Mouse (Mus musculus): ENCODE measurements around the gene Carns1. TPM values are rescaled to one million over a fixed set of nuclear protein-coding genes. Genes with fewer than 3 reads are reported as not detected.

The Carns1 gene
- polyA plus RNA-seq, 1 experiment from 2014 or later, result 2.5 TPM

GRCm38 (mm10) chr19:4147782-4148490 lies 27.3 kb downstream of the Carns1 start:
- Histone ChIP-seq H3K4me3 (peak overlapping the region; percentile 97), H3K9ac (peak overlapping the region; percentile 97; the same call in 1 of the 2 replicates), H3K9me3 (replicated peaks) (0 out of 2 replicates have a peak, but pooled peaks cover 5% of the 10 kb centered on the region), H3K27ac (ENCODE audit: poor library complexity, severe bottlenecking) (no peak overlapping the region), H3K4me2 (peak overlapping the region; percentile 88), H3K27me3 (replicated peaks) (no peaks in the 10 kb centered on the region), H3K4me1 (replicated peaks) (peaks cover 39% of the 10 kb centered on the region), H3K36me3 (peaks cover 31% of the 10 kb centered on the region)
- ATAC-seq (ENCODE audit: insufficient number of reproducible peaks, low FRiP score), result no peak
- 38% methylated on average over 9 of the region's 9 CpGs for WGBS

GRCm38 (mm10) chr19:4147022-4147405 lies 28.3 kb downstream of the Carns1 start:
- H3K9ac ChIP-seq, result no peak overlapping the region
- 0 out of 2 replicates have a peak, but pooled peaks cover 5% of the 10 kb centered on the region for H3K9me3 ChIP-seq (replicated peaks)
- H3K36me3 ChIP-seq, result peaks cover 23% of the 10 kb centered on the region
- no peak for ATAC-seq (ENCODE audit: insufficient number of reproducible peaks, low FRiP score)
- H3K4me3 ChIP-seq, result no peak overlapping the region
- no peaks in the 10 kb centered on the region for H3K27me3 ChIP-seq (replicated peaks)
- H3K27ac ChIP-seq (ENCODE audit: poor library complexity, severe bottlenecking), result no peak overlapping the region
- 56% methylated on average over 3 of the region's 3 CpGs for WGBS
- H3K4me1 ChIP-seq (replicated peaks), result peaks cover 33% of the 10 kb centered on the region
- no peak overlapping the region for H3K4me2 ChIP-seq

GRCm38 (mm10) chr19:4146366-4147021 lies 28.8 kb downstream of the Carns1 start:
- no peak overlapping the region for H3K4me3 ChIP-seq
- H3K9me3 ChIP-seq (replicated peaks), result 0 out of 2 replicates have a peak, but pooled peaks cover 5% of the 10 kb centered on the region
- H3K4me1 ChIP-seq (replicated peaks), result peaks cover 28% of the 10 kb centered on the region
- ATAC-seq (ENCODE audit: insufficient number of reproducible peaks, low FRiP score), result no peak
- no peak overlapping the region for H3K27ac ChIP-seq (ENCODE audit: poor library complexity, severe bottlenecking)
- H3K4me2 ChIP-seq, result no peak overlapping the region
- 57% methylated on average over 12 of the region's 12 CpGs for WGBS
- H3K9ac ChIP-seq, result no peak overlapping the region
- H3K36me3 ChIP-seq, result peaks cover 18% of the 10 kb centered on the region
- H3K27me3 ChIP-seq (replicated peaks), result no peaks in the 10 kb centered on the region

GRCm38 (mm10) chr19:4145936-4146335 lies 29.3 kb downstream of the Carns1 start:
- WGBS, result 84% methylated on average over 5 of the region's 5 CpGs
- H3K27ac ChIP-seq (ENCODE audit: poor library complexity, severe bottlenecking), result no peak overlapping the region
- peaks cover 23% of the 10 kb centered on the region for H3K4me1 ChIP-seq (replicated peaks)
- H3K4me3 ChIP-seq, result no peak overlapping the region
- no peak overlapping the region for H3K9ac ChIP-seq
- H3K27me3 ChIP-seq (replicated peaks), result no peaks in the 10 kb centered on the region
- no peak overlapping the region for H3K4me2 ChIP-seq
- no peak for ATAC-seq (ENCODE audit: insufficient number of reproducible peaks, low FRiP score)
- H3K36me3 ChIP-seq, result peaks cover 12% of the 10 kb centered on the region
- H3K9me3 ChIP-seq (replicated peaks), result 0 out of 2 replicates have a peak, but pooled peaks cover 5% of the 10 kb centered on the region

- Histone ChIP-seq H3K9me3 (replicated peaks) (0 out of 2 replicates have a peak, but pooled peaks cover 5% of the 10 kb centered on the region), H3K4me3 (no peak overlapping the region), H3K27ac (ENCODE audit: poor library complexity, severe bottlenecking) (no peak overlapping the region), H3K4me1 (replicated peaks) (peaks cover 14% of the 10 kb centered on the region), H3K36me3 (peaks cover 1% of the 10 kb centered on the region; the same call in 1 of the 2 replicates), H3K27me3 (replicated peaks) (no peaks in the 10 kb centered on the region), H3K4me2 (no peak overlapping the region), H3K9ac (no peak overlapping the region)
- WGBS, result 77% methylated on average over 16 of the region's 16 CpGs
- ATAC-seq (ENCODE audit: insufficient number of reproducible peaks, low FRiP score), result no peak
These were observed 30.5 kb downstream of the Carns1 start for GRCm38 (mm10) chr19:4144550-4145498.

GRCm38 (mm10) chr19:4143759-4144268 lies 31.5 kb downstream of the Carns1 start, which contains the start of gene Cabp4:
TSS of gene Cabp4 (minus strand) at chr19:4144033.
- no peak within 1 kb of the TSS for H3K27ac ChIP-seq (ENCODE audit: poor library complexity, severe bottlenecking)
- ATAC-seq (ENCODE audit: insufficient number of reproducible peaks, low FRiP score), result no peak

GRCm38 (mm10) chr19:4142416-4143173 lies 32.7 kb downstream of the Carns1 start:
- no peaks in the 10 kb centered on the region for H3K36me3 ChIP-seq
- peak; percentile 30; the same call in 1 of the 2 replicates for ATAC-seq (ENCODE audit: insufficient number of reproducible peaks, low FRiP score)
- H3K9ac ChIP-seq, result no peak overlapping the region
- WGBS, result 86% methylated on average over 18 of the region's 18 CpGs
- H3K27me3 ChIP-seq (replicated peaks), result peaks cover 3% of the 10 kb centered on the region; the same call in 1 of the 2 replicates
- no peak overlapping the region for H3K4me2 ChIP-seq
- H3K4me3 ChIP-seq, result no peak overlapping the region
- H3K27ac ChIP-seq (ENCODE audit: poor library complexity, severe bottlenecking), result no peak overlapping the region
- H3K4me1 ChIP-seq (replicated peaks), result no peaks in the 10 kb centered on the region
- 0 out of 2 replicates have a peak, but pooled peaks cover 5% of the 10 kb centered on the region for H3K9me3 ChIP-seq (replicated peaks)

More at GRCm38 (mm10) chr19:4143759-4144268, 31.5 kb downstream of the Carns1 start, which contains the start of gene Cabp4:
- Histone ChIP-seq H3K9me3 (replicated peaks) (0 out of 2 replicates have a peak, but pooled peaks cover 5% of the 10 kb centered on the region), H3K9ac (no peak within 1 kb of the TSS), H3K4me1 (replicated peaks) (peaks cover 5% of the 10 kb centered on the region), H3K36me3 (no peaks in the 10 kb centered on the region), H3K4me3 (no peak within 1 kb of the TSS), H3K4me2 (no peak within 1 kb of the TSS), H3K27me3 (replicated peaks) (no peaks in the 10 kb centered on the region)
- WGBS, result 72% methylated on average over 7 of the region's 7 CpGs

- Histone ChIP-seq H3K4me1 (replicated peaks) (no peaks in the 10 kb centered on the region), H3K4me3 (no peak overlapping the region), H3K36me3 (no peaks in the 10 kb centered on the region), H3K9me3 (replicated peaks) (no peaks in the 10 kb centered on the region), H3K27ac (ENCODE audit: poor library complexity, severe bottlenecking) (no peak overlapping the region), H3K9ac (no peak overlapping the region), H3K27me3 (replicated peaks) (peaks cover 8% of the 10 kb centered on the region), H3K4me2 (no peak overlapping the region)
- ATAC-seq (ENCODE audit: insufficient number of reproducible peaks, low FRiP score), result no peak
- 82% methylated on average over 6 of the region's 6 CpGs for WGBS
These were observed 35.1 kb downstream of the Carns1 start for GRCm38 (mm10) chr19:4140147-4140546.

- Histone ChIP-seq H3K9ac (0 out of 2 replicates have a peak within 1 kb of the TSS, but pooled peaks have one; percentile 18), H3K4me3 (no peak within 1 kb of the TSS)
These were observed 35.8 kb downstream of the Carns1 start, which contains the start of gene Gpr152 for GRCm38 (mm10) chr19:4139446-4139845. TSS of gene Gpr152 (plus strand) at chr19:4139787.

GRCm38 (mm10) chr19:4137913-4138312 lies 37.4 kb downstream of the Carns1 start:
- H3K36me3 ChIP-seq, result peaks cover 4% of the 10 kb centered on the region
- WGBS, result 84% methylated on average over 5 of the region's 5 CpGs
- H3K9ac ChIP-seq, result no peak overlapping the region
- no peak for ATAC-seq (ENCODE audit: insufficient number of reproducible peaks, low FRiP score)
- no peaks in the 10 kb centered on the region for H3K4me1 ChIP-seq (replicated peaks)
- H3K4me2 ChIP-seq, result no peak overlapping the region
- peaks cover 8% of the 10 kb centered on the region for H3K27me3 ChIP-seq (replicated peaks)
- H3K27ac ChIP-seq (ENCODE audit: poor library complexity, severe bottlenecking), result no peak overlapping the region
- H3K9me3 ChIP-seq (replicated peaks), result no peaks in the 10 kb centered on the region
- H3K4me3 ChIP-seq, result no peak overlapping the region

More at GRCm38 (mm10) chr19:4139446-4139845, 35.8 kb downstream of the Carns1 start, which contains the start of gene Gpr152:
- Histone ChIP-seq H3K27ac (ENCODE audit: poor library complexity, severe bottlenecking) (no peak within 1 kb of the TSS), H3K27me3 (replicated peaks) (peaks cover 8% of the 10 kb centered on the region), H3K4me2 (no peak within 1 kb of the TSS), H3K4me1 (replicated peaks) (no peaks in the 10 kb centered on the region), H3K36me3 (no peaks in the 10 kb centered on the region), H3K9me3 (replicated peaks) (no peaks in the 10 kb centered on the region)
- WGBS, result 58% methylated on average over 2 of the region's 2 CpGs
- ATAC-seq (ENCODE audit: insufficient number of reproducible peaks, low FRiP score), result no peak
